Mouse (Mus musculus): ENCODE measurements at regions not wholly inside any gene's neighbourhood (a gene's known extent, or its start where the extent isn't known, plus 50 kb on each side); places are given as distances from the start of the nearest gene placed in this dataset.

- Histone ChIP-seq H3K4me3 (replicated peaks; ENCODE audit: low read length) (no peak overlapping the region), H3K27ac (ENCODE audit: low read length) (no peak overlapping the region), H3K9me3 (ENCODE audit: control insufficient read depth, low read length) (no peaks in the 10 kb centered on the region), H3K4me1 (replicated peaks; ENCODE audit: control insufficient read depth, insufficient read depth, low read length) (no peaks in the 10 kb centered on the region), H3K4me2 (ENCODE audit: low read length) (no peak overlapping the region), H3K36me3 (ENCODE audit: control insufficient read depth, insufficient read depth) (no peaks in the 10 kb centered on the region), H3K9ac (replicated peaks; ENCODE audit: low read depth, low read length) (no peak overlapping the region), H3K27me3 (replicated peaks; ENCODE audit: control insufficient read depth, insufficient read depth, low read length) (no peaks in the 10 kb centered on the region)
- 92% methylated on average over 1 of the region's 1 CpGs for WGBS
- no peak for ATAC-seq
These were observed 666.5 kb downstream of the Cps1 start for GRCm38 (mm10) chr1:67789371-67789770.

- no peaks in the 10 kb centered on the region for H3K9me3 ChIP-seq (ENCODE audit: control insufficient read depth, low read length)
- no peaks in the 10 kb centered on the region for H3K4me1 ChIP-seq (replicated peaks; ENCODE audit: control insufficient read depth, insufficient read depth, low read length)
- no peak overlapping the region for H3K9ac ChIP-seq (replicated peaks; ENCODE audit: low read depth, low read length)
- no peaks in the 10 kb centered on the region for H3K27me3 ChIP-seq (replicated peaks; ENCODE audit: control insufficient read depth, insufficient read depth, low read length)
- WGBS = 7% methylated on average over 2 of the region's 2 CpGs
- H3K4me3 ChIP-seq (replicated peaks; ENCODE audit: low read length) = no peak overlapping the region
- ATAC-seq = peak; percentile 72
- no peak overlapping the region for H3K27ac ChIP-seq (ENCODE audit: low read length)
- no peaks in the 10 kb centered on the region for H3K36me3 ChIP-seq (ENCODE audit: control insufficient read depth, insufficient read depth)
- no peak overlapping the region for H3K4me2 ChIP-seq (ENCODE audit: low read length)
These were observed 672.2 kb downstream of the Cps1 start for GRCm38 (mm10) chr1:67795066-67795465.

GRCm38 (mm10) chr1:67795478-67795877 lies 672.7 kb downstream of the Cps1 start:
- Histone ChIP-seq H3K4me2 (ENCODE audit: low read length) (no peak overlapping the region), H3K27me3 (replicated peaks; ENCODE audit: control insufficient read depth, insufficient read depth, low read length) (no peaks in the 10 kb centered on the region), H3K4me1 (replicated peaks; ENCODE audit: control insufficient read depth, insufficient read depth, low read length) (no peaks in the 10 kb centered on the region), H3K36me3 (ENCODE audit: control insufficient read depth, insufficient read depth) (no peaks in the 10 kb centered on the region), H3K4me3 (replicated peaks; ENCODE audit: low read length) (no peak overlapping the region), H3K9ac (replicated peaks; ENCODE audit: low read depth, low read length) (no peak overlapping the region), H3K9me3 (ENCODE audit: control insufficient read depth, low read length) (no peaks in the 10 kb centered on the region), H3K27ac (ENCODE audit: low read length) (no peak overlapping the region)
- ATAC-seq = no peak
- WGBS = 87% methylated on average over 1 of the region's 1 CpGs

- no peaks in the 10 kb centered on the region for H3K9me3 ChIP-seq (ENCODE audit: control insufficient read depth, low read length)
- H3K27ac ChIP-seq (ENCODE audit: low read length) = no peak overlapping the region
- H3K9ac ChIP-seq (replicated peaks; ENCODE audit: low read depth, low read length) = no peak overlapping the region
- H3K4me1 ChIP-seq (replicated peaks; ENCODE audit: control insufficient read depth, insufficient read depth, low read length) = no peaks in the 10 kb centered on the region; the same call in 1 of the 2 replicates
- no peaks in the 10 kb centered on the region for H3K36me3 ChIP-seq (ENCODE audit: control insufficient read depth, insufficient read depth)
- no peaks in the 10 kb centered on the region for H3K27me3 ChIP-seq (replicated peaks; ENCODE audit: control insufficient read depth, insufficient read depth, low read length)
- 39% methylated on average over 3 of the region's 3 CpGs for WGBS
- H3K4me3 ChIP-seq (replicated peaks; ENCODE audit: low read length) = no peak overlapping the region
- H3K4me2 ChIP-seq (ENCODE audit: low read length) = no peak overlapping the region
- 0 out of 2 replicates have a peak, but pooled peaks have one; percentile 45 for ATAC-seq
These were observed 680.5 kb downstream of the Cps1 start for GRCm38 (mm10) chr1:67803292-67803691.

GRCm38 (mm10) chr1:67820092-67820491 lies 697.3 kb downstream of the Cps1 start:
- H3K9me3 ChIP-seq (ENCODE audit: control insufficient read depth, low read length) = no peaks in the 10 kb centered on the region
- WGBS = 86% methylated on average over 3 of the region's 3 CpGs
- H3K4me3 ChIP-seq (replicated peaks; ENCODE audit: low read length) = no peak overlapping the region
- no peaks in the 10 kb centered on the region for H3K4me1 ChIP-seq (replicated peaks; ENCODE audit: control insufficient read depth, insufficient read depth, low read length)
- no peak for ATAC-seq
- no peak overlapping the region for H3K4me2 ChIP-seq (ENCODE audit: low read length)
- no peak overlapping the region for H3K27ac ChIP-seq (ENCODE audit: low read length)
- H3K9ac ChIP-seq (replicated peaks; ENCODE audit: low read depth, low read length) = no peak overlapping the region
- H3K36me3 ChIP-seq (ENCODE audit: control insufficient read depth, insufficient read depth) = no peaks in the 10 kb centered on the region
- no peaks in the 10 kb centered on the region for H3K27me3 ChIP-seq (replicated peaks; ENCODE audit: control insufficient read depth, insufficient read depth, low read length)

GRCm38 (mm10) chr1:67848006-67848405 lies 725.2 kb downstream of the Cps1 start:
- H3K4me2 ChIP-seq (ENCODE audit: low read length) = no peak overlapping the region
- H3K4me1 ChIP-seq (replicated peaks; ENCODE audit: control insufficient read depth, insufficient read depth, low read length) = no peaks in the 10 kb centered on the region
- no peak overlapping the region for H3K9ac ChIP-seq (replicated peaks; ENCODE audit: low read depth, low read length)
- no peaks in the 10 kb centered on the region for H3K27me3 ChIP-seq (replicated peaks; ENCODE audit: control insufficient read depth, insufficient read depth, low read length)
- ATAC-seq = no peak
- no peaks in the 10 kb centered on the region for H3K36me3 ChIP-seq (ENCODE audit: control insufficient read depth, insufficient read depth)
- no peak overlapping the region for H3K4me3 ChIP-seq (replicated peaks; ENCODE audit: low read length)
- no peaks in the 10 kb centered on the region for H3K9me3 ChIP-seq (ENCODE audit: control insufficient read depth, low read length)
- 64% methylated on average over 1 of the region's 1 CpGs for WGBS
- H3K27ac ChIP-seq (ENCODE audit: low read length) = no peak overlapping the region

GRCm38 (mm10) chr1:67893510-67893909 lies 770.7 kb downstream of the Cps1 start:
- H3K27me3 ChIP-seq (replicated peaks; ENCODE audit: control insufficient read depth, insufficient read depth, low read length) = no peaks in the 10 kb centered on the region
- H3K27ac ChIP-seq (ENCODE audit: low read length) = no peak overlapping the region
- no peaks in the 10 kb centered on the region; the same call in 1 of the 2 replicates for H3K4me1 ChIP-seq (replicated peaks; ENCODE audit: control insufficient read depth, insufficient read depth, low read length)
- no peaks in the 10 kb centered on the region for H3K36me3 ChIP-seq (ENCODE audit: control insufficient read depth, insufficient read depth)
- H3K9me3 ChIP-seq (ENCODE audit: control insufficient read depth, low read length) = no peaks in the 10 kb centered on the region
- H3K9ac ChIP-seq (replicated peaks; ENCODE audit: low read depth, low read length) = no peak overlapping the region
- no peak overlapping the region for H3K4me2 ChIP-seq (ENCODE audit: low read length)
- 15% methylated on average over 2 of the region's 2 CpGs for WGBS
- no peak for ATAC-seq
- H3K4me3 ChIP-seq (replicated peaks; ENCODE audit: low read length) = no peak overlapping the region

GRCm38 (mm10) chr1:67894749-67895293 lies 772.0 kb downstream of the Cps1 start:
- ATAC-seq = peak; percentile 52; the same call in 1 of the 2 replicates
- Histone ChIP-seq H3K4me2 (ENCODE audit: low read length) (no peak overlapping the region), H3K9ac (replicated peaks; ENCODE audit: low read depth, low read length) (no peak overlapping the region), H3K4me3 (replicated peaks; ENCODE audit: low read length) (no peak overlapping the region), H3K9me3 (ENCODE audit: control insufficient read depth, low read length) (no peaks in the 10 kb centered on the region), H3K27me3 (replicated peaks; ENCODE audit: control insufficient read depth, insufficient read depth, low read length) (no peaks in the 10 kb centered on the region), H3K36me3 (ENCODE audit: control insufficient read depth, insufficient read depth) (no peaks in the 10 kb centered on the region), H3K4me1 (replicated peaks; ENCODE audit: control insufficient read depth, insufficient read depth, low read length) (no peaks in the 10 kb centered on the region; the same call in 1 of the 2 replicates), H3K27ac (ENCODE audit: low read length) (no peak overlapping the region)
- 67% methylated on average over 1 of the region's 1 CpGs for WGBS

- 40% methylated on average over 3 of the region's 3 CpGs for WGBS
- Histone ChIP-seq H3K4me1 (replicated peaks; ENCODE audit: control insufficient read depth, insufficient read depth, low read length) (no peaks in the 10 kb centered on the region), H3K4me2 (ENCODE audit: low read length) (no peak overlapping the region), H3K9ac (replicated peaks; ENCODE audit: low read depth, low read length) (no peak overlapping the region), H3K27ac (ENCODE audit: low read length) (no peak overlapping the region), H3K9me3 (ENCODE audit: control insufficient read depth, low read length) (peaks cover 5% of the 10 kb centered on the region; the same call in 1 of the 2 replicates), H3K27me3 (replicated peaks; ENCODE audit: control insufficient read depth, insufficient read depth, low read length) (no peaks in the 10 kb centered on the region), H3K36me3 (ENCODE audit: control insufficient read depth, insufficient read depth) (no peaks in the 10 kb centered on the region), H3K4me3 (replicated peaks; ENCODE audit: low read length) (no peak overlapping the region)
- ATAC-seq = no peak
These were observed 813.1 kb downstream of the Cps1 start for GRCm38 (mm10) chr1:67935762-67936500.

All from forebrain, embryonic 16.5 days (tissue).